In genomic region chr10:25945866-25946265, GRCm38 (mm10) we compare ENCODE assay signal across 25 mouse cellular contexts.
DNase-seq lines count a peak whose midpoint lies in the region; ATAC-seq lines count a peak whose summit lies in the region.
"Had no signal": no experiment of that assay in that cellular context is flagged by ENCODE, and none has a peak within 500 bp of the region (broad histone marks: within the 10 kb centered on the region; RNA-seq: fewer than 3 reads in every experiment).

No protein-coding gene starts in this region.

- no peaks in the 10 kb centered on the region for H3K9me3 ChIP-seq in midbrain, embryonic 16.5 days (replicated peaks; ENCODE audit: control insufficient read depth, low read length, poor library complexity, severe bottlenecking)

- no peak overlapping the region for H3K9ac ChIP-seq in midbrain, embryonic 16.5 days (ENCODE audit: low read depth, low read length)

- no peaks in the 10 kb centered on the region for H3K36me3 ChIP-seq in midbrain, embryonic 16.5 days (ENCODE audit: control insufficient read depth, insufficient read depth, low read length)
- H3K36me3 ChIP-seq: G1E had no signal

- intact Hi-C loops in heart, postnatal 10 days (cut with DNase I), result no loop called here

- WGBS in midbrain, embryonic 16.5 days, result 66% methylated on average over 2 of the region's 2 CpGs

- H3K4me3 ChIP-seq in midbrain, embryonic 16.5 days (ENCODE audit: low read depth, low read length), result no peak overlapping the region

- peak; percentile 54 for DNase-seq in heart, adult 11 months
- no peak for DNase-seq in heart, postnatal 10 days
- DNase-seq in ES-CJ7 (ENCODE audit: low read depth, low spot score), result peak; percentile 30
- DNase-seq in R1 (ENCODE audit: low read depth, low spot score), result peak; percentile 13
- peak; percentile 66 for DNase-seq in ZHBTc4 (ENCODE audit: low read depth, low spot score)
- no peak for DNase-seq in thymus, postnatal 10 days (ENCODE audit: low spot score in 2 of 2)
- no peak for DNase-seq in cerebellum, adult 11-12 months
- DNase-seq: adrenal gland, adult 2 months; adrenal gland, adult 8-10 months; adrenal gland, postnatal 10 days; adrenal gland, postnatal 14 days; adrenal gland, postnatal 25 days; adrenal gland, postnatal 36 days; B cell, adult 2 months; cerebellum, adult 11 months; cerebellum, adult 18-20 months; cerebellum, adult 2 months; cerebellum, adult 8-10 months; cerebellum, adult 9-10 months had no signal

- no peak overlapping the region for H3K27ac ChIP-seq in midbrain, embryonic 16.5 days (ENCODE audit: low read length)

- H3K4me2 ChIP-seq in midbrain, embryonic 16.5 days (ENCODE audit: low read length), result no peak overlapping the region

- no peaks in the 10 kb centered on the region for H3K4me1 ChIP-seq in midbrain, embryonic 16.5 days (ENCODE audit: control insufficient read depth, insufficient read depth, low read length)

- H3K27me3 ChIP-seq in midbrain, embryonic 16.5 days (ENCODE audit: control insufficient read depth, insufficient read depth, low read depth, low read length), result no peaks in the 10 kb centered on the region
- H3K27me3 ChIP-seq: CH12.LX, Patski had no signal

- no peak for ATAC-seq in midbrain, embryonic 16.5 days
- ATAC-seq: activated CD4-positive, CD25-positive, alpha-beta regulatory T cell, adult 4 months; CD4-positive, CD25-positive, alpha-beta regulatory T cell, adult 4 months; Patski had no signal

Comparison
In these comparisons a context has a peak if more than half of its experiments do, and no peak if none do; other contexts are left out.
1. DNase-seq: peak in heart, adult 11 months (single experiment), ES-CJ7 (single experiment), R1 (single experiment) and ZHBTc4 (single experiment); none in heart, postnatal 10 days (0 of 2), thymus, postnatal 10 days (0 of 2) and cerebellum, adult 11-12 months (single experiment).